Mouse (Mus musculus): ENCODE results near the gene Gm2244. TPM values are rescaled to one million over a fixed set of nuclear protein-coding genes. Genes with fewer than 3 reads are reported as not detected.

The Gm2244 gene
- not detected in 4 replicates for total RNA-seq (2023; ENCODE audit: inconsistent age)

DNA sequence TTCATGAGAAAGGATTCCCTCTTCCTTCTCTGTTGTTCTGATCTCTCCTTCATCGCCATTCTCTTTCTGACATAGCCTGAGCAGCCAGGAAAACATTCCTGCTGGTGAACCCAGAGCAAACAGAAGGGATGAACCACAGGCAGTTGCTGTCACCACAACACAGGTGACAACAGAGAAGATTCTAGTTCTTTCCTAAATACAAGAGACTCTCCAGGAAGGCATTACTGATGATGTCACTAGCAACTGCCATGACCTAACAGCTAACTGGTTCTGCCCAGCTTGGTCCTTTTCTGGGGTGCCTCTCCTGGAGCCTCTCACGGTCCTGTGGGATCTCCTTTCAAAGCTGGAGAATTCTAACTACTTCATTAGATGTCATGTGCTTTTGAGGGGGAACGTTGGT, at the start of gene Gm2244:
TSS of gene Gm2244 (minus strand) at position 101 of the 400 bp plus-strand sequence.

DNA sequence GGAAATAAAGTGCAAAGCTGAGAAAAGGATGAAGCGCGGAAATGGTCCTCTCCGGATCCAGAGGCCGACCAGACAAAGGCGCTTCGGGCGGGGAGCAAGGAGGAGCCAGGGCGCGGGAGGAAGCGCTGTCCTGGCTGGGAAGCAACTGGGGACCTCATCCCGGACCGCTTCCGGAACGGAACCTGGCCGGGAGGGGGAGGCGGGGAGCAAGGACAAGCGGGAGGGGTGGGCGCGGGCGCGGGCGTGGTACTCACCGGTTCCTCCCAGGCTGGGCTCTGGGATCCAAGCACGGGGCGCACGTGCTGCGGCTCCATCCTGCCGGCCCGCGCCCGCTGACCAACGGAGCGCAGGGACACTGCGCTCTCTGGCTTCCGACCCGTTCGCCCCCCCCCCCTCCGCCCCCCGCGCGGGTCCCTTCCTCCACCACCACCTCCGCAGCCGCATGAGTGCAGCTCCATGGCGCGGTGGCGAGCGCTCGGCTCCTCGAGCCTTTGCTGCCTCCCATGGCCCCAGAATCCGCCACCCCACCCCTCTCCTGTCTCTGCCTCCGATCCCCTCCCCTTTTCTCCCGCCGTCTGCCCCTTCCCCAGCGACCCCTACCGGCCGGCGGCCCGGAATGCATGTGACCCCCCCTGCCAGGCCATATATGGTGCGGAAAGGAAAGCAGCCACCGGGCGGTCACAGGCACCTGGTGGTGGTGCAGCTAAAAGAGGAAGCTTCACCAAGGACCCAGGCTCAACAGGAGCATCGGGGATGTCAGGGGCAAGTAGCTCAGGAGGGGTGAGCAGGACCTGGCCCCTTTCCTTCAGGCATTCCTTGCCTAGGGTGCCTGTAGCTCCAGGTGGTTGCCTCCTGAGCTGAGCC, 35.3 kb upstream of the Gm2244 start, which contains the start of gene Gm2237:
TSS of gene Gm2237 (minus strand) at position 332 of the 864 bp plus-strand sequence.

Other genes with a start within 250 kb of the Gm2244 start
- gene Gm21738, start 131.0 kb downstream of the Gm2244 start, total RNA-seq (2023; ENCODE audit: inconsistent age) = 0.93 to 1.4 TPM in 2 of 4 replicates, not detected in the others
- gene Gm2237, start 35.2 kb upstream of the Gm2244 start, total RNA-seq (2023; ENCODE audit: inconsistent age) = 0.42 to 1.5 TPM (median 1.3 TPM) in 4 replicates
- gene Gm5458, start 52.6 kb upstream of the Gm2244 start, total RNA-seq (2023; ENCODE audit: inconsistent age) = not detected in 4 replicates
- 0.26 to 1.3 TPM (median 0.44 TPM) in 4 replicates for gene Nid2, start 201.3 kb upstream of the Gm2244 start, total RNA-seq (2023; ENCODE audit: inconsistent age)